Mouse (Mus musculus) gastrocnemius, postnatal 10 days (tissue): ENCODE results near the gene Dhrs4. TPM values are rescaled to one million over a fixed set of nuclear protein-coding genes. Genes with fewer than 3 reads are reported as not detected.
A peak's percentile ranks its signal among the peaks of the same experiment; 100 is the strongest.

Source experiments
- DNase-seq: peaks from one replicate; pipeline ENCODE4 v3.0.0; 2021; ENCODE audit warnings: mixed read lengths
- total RNA-seq, 2 experiments: library from RNA; stranded (reverse); gene quantifications; 2 replicates each; pipeline ENCODE4 v1.2.3; 2021

The Dhrs4 gene
- total RNA-seq, 2 experiments from 2014 or later, result 28.7 to 29.9 TPM

GRCm38 (mm10) chr14:55486836-55487235, 8.3 kb downstream of the Dhrs4 start:
- DNase-seq, result no peak

DNA sequence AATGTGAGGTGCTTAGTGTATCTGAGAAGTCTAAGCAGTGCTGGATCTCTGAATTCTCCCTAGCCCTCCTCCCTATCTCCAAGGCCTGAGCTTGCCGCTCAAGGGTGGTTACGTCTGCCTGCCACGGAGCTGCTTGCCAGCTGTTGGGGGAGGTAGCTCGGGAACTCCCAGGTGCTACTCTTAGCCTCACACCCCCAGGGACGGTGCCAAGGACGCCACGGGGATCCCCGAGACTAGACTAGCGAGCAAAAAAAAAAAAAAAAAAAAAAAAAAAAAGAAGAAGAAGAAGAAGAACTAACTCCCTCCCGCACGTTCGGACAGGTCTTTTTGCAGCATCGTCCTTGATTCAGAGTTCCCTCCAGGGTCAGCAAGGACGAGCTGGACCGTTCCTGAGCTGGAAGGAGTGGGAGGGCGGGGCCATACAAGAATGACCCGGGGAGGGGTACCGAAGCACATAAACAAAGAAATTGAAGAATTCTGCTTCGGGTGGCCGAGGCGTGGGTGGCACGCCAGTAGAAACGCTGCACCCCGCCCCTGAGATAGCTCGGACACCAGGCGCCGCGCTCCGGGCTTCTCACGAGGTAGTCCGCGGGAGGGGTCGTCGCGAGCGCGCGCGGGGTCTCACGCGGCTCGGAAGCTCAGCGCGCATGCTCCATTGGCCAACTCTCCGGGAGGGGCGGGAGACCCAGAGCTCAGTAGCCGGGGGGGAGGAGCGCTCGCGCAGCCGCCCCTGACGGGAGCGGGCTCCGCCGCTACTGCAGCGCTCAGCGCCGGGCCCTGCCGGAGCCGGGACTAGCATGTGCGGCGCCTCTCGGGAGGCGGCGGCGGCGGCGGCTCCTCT, 12.0 kb downstream of the Dhrs4 start, which contains the start of gene Carmil3:
Gene Carmil3, plus strand, starts transcription at position 291 of the 841 bp plus-strand sequence.
- peak; percentile 64 for DNase-seq

DNA sequence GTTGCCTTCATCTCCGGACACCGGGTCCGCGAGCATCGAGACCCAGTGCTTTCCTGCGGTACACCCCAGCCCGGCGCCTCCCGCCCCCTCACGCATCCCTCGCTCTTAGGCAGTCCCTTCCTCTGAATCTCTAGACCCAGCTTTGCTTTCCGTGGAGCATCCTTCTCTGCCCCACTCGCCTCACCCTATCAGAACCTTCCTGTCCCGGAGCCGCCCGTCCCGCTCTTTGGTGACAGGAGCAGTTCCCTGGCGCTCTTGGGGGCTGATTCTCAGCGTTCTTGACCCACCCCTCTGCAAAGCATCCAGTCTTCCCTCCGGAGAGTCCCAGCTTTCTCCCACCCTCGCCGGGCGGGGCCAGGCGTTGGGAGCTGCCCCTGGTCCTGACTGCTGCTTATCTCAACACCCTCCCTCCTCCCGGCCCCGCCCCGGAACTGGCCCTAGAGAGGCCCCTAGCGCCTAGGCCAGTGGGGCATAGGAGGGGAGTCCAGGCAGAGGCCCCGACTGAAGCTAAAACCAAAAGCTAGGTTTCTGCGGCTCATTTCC, 12.8 kb downstream of the Dhrs4 start:
- peak; percentile 57 for DNase-seq

GRCm38 (mm10) chr14:55492103-55492502, 13.5 kb downstream of the Dhrs4 start:
- no peak for DNase-seq

DNA sequence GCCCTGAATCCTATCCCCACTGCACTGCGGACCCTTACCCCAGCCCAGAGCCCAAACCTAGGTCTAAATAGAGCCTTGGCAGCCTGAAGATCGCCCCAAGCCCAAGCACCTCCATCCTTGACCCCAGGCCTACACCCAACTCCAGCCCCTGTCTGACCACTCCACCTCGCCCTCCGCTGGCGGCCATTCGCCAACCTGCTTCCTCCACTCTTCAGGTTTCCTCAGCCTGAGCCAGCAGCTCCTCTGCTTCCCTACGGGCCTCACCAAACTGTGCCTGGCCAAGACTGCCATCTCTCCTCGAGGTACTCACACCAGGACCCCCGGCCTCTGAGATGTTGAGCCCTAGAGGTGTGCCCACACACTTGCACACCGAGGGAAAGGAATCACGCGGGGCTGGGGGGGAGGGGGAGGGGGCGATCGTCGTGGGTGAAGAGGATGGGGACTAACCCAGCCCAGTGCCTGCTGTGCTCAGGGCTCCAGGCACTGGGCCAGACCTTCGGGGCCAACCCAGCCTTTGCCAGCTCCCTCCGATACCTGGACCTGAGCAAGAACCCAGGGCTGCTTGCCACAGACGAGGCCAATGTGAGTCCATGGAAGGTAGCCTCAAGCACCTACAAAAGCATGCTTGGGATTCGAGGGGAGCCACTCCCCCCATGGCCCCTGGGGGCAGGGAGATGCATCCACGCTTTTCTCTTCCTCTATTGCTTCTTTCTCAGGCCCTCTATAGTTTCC, 17.1 kb downstream of the Dhrs4 start:
- no peak for DNase-seq

DNA sequence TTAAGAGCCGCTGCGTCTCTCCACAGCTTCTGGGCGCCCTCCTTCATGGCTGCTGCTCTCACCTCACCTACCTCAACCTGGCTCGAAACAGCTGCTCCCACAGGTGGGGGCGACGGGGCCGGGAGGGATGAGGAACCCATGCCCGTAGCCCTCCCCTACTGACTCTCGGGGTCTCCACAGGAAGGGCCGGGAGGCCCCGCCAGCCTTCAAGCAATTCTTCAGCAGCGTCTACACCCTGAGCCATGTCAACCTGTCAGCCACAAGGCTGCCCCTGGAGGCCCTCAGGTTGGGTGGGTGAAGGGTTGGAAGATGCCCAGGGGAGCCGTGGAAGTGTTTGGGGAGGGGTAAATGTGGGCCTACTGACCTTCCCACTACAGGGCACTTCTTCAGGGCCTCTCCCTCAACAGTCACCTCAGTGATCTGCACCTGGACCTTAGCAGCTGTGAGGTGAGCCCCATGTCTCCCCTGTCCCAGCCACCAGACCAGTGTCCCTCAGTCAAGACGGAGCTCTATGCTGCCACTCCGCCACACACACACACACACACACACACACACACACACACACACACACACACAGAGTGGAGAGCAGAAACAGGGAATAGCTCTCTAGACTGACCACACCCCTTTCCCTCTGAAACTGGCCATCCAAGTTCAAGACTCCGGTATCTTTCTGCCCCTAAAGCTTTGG, 18.3 kb downstream of the Dhrs4 start:
- DNase-seq, result no peak

- peak; percentile 94 for DNase-seq
Measured at GRCm38 (mm10) chr14:55497449-55497821, 18.9 kb downstream of the Dhrs4 start.

DNA sequence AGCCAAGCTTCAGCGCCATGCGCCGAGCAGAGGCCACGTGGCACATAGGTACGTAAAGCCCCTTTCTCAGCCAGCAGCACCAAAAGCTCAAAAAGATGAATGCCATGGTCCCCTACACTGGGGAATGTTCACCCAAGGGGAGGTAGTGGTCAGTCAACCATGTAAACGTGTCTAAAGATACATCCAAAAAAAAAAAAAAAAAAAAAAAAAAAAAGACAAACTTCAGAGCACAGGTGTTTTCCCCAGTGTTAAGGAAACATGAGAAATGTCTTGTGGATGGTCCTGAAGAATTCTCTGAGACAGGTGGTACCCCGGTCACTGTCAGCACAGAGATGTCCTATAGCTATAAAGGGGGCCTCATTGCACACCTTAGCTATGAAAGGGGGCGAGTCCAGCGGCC, 27.1 kb downstream of the Dhrs4 start:
- DNase-seq, result no peak

DNA sequence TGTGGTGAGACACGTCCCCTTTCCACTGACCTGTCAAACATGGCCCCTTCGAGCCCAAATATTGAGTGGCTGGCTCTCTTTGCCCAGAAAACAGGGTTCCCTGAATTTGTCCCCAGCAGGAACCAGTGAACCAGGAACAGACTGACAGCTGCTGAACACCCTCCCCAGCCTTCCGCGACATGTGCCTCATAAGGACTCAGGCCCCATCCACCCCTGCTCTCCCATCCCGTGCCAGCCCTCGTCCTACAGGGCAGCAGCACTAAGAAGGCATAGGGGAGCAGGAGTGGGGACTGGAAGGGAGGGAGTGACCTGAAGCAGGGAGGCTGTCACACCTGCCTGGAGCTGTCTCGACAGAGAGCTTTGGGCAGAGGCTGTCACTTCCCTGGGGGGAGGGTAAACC, 29.2 kb downstream of the Dhrs4 start:
- no peak for DNase-seq

DNA sequence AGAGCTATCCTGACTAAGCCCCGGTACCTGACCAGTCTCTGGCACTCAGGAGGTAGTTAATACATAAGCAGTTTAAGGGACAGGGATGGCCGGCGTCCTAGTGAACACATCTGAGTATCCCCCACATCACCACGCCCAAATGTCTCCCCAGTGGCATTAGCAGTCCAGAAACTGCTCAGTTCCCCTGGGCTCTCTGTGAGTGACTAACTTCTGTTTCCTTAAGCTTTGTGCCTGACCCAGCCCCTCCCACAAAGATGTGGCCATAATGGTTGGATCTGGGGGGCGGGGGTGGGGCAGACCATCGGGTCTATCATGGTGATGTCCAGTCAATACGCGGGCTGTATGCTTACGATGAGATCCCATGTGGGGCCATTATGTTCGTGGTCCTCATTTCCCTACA, 31.0 kb downstream of the Dhrs4 start:
- no peak for DNase-seq

- DNase-seq, result no peak
Measured at GRCm38 (mm10) chr14:55510125-55510731, 31.7 kb downstream of the Dhrs4 start, which contains the start of gene Cpne6. Cpne6 (plus strand) TSS chr14:55510445.

DNA sequence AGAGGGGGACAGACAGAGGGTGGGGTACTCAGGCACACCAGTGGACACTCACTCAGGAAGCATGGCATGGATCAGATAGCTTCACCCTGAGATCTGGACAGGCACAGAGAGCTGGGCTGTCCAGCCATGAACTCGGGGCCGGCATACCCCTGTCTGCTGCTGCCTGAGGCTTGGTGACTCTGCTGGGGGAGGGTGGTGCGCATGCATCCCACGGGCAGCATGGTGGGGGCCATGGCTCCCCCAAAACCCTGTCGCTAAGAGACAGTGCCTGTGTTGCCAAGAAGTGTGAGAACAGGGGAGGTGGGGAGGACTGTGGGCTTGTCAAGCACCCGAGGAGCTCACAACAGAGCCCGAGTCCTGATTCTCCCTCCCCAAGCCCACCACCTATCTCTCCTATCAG, 32.5 kb downstream of the Dhrs4 start:
- no peak for DNase-seq

- DNase-seq, result no peak
Measured at GRCm38 (mm10) chr14:55513927-55514326, 35.4 kb downstream of the Dhrs4 start.

- DNase-seq, result no peak
Measured at GRCm38 (mm10) chr14:55515846-55516245, 37.3 kb downstream of the Dhrs4 start.

GRCm38 (mm10) chr14:55518897-55519296, 40.3 kb downstream of the Dhrs4 start:
- no peak for DNase-seq

- no peak for DNase-seq
Measured at GRCm38 (mm10) chr14:55519604-55520003, 41.0 kb downstream of the Dhrs4 start.

- DNase-seq, result peak; percentile 32
Measured at GRCm38 (mm10) chr14:55520451-55521361, 42.1 kb downstream of the Dhrs4 start.

DNA sequence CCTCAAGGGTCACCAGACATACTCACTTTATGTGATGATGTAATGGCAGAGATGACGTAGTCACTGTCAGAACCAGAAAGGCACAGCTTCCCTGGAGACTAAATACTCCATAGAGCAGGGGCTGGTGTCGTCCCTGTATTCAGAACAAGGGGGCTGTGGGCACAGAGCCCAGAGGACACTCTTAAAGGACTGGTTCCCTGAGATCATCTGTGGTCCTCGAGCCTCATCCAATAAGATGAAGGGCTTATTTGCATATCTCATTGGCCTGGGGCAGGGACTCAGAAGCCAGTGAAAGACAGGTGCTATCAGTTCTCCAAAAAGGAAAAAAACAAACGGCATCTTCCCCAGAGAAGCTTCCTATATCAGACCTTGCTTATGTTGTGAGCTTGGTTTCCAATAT, 45.5 kb downstream of the Dhrs4 start:
- no peak for DNase-seq

DNA sequence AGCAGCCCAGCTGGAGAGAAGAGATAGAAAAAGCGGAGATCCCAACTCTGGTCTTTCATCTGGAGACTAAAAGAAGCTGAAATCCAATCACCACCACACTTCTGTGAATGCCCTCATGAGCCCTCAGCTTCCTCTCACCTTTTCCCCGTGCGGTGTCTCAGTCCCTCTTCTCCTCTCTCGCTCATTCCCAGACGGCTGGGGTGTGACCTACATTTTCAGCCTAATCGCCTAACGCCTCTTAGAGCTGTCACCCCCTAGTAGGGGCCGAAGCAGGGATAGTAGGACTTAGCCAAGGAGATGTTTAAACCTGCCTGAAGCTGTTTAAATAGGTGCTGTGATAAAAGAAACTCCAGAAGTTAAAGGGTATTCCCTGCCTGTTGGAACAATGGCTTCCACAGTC, 46.2 kb downstream of the Dhrs4 start, which contains the start of gene Nrl:
Gene Nrl, minus strand, starts transcription at position 197 of the 400 bp plus-strand sequence.
- no peak for DNase-seq

GRCm38 (mm10) chr14:55526674-55527073, 48.1 kb downstream of the Dhrs4 start:
- DNase-seq, result no peak

GRCm38 (mm10) chr14:55527940-55528339, 49.4 kb downstream of the Dhrs4 start:
- no peak for DNase-seq
